Mouse (Mus musculus): ENCODE data around the gene Gm29094. TPM values are rescaled to one million over a fixed set of nuclear protein-coding genes. Genes with fewer than 3 reads are reported as not detected.

Gm29094 gene
- polyA plus RNA-seq (2012; rRNA removed): not detected in 2 replicates

DNA sequence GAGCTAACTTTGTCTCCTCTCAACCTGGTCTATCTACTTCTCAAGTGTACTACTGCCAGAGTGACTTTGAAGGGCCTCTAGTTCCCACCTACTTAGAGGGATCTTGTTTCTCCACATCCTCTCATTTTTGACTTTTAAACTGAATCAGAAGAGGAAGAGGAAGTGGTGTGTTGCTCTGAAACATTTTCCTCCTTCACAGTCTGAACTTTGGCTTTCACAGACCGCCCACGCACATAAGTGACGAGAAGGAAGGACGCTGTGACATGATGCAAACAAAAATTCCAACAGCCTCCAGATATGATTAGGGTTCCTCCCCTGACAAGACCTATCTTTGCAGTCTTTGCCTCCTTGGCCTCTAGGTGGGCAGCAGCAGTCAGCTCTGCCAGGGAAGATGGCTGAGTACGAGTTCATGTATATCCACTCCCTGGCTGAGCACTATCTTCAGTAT is at the start of gene Gm29094, which contains the start of gene Bcl2a1b:
TSS of gene Gm29094 (plus strand) at position 411 of the 448 bp plus-strand sequence.
TSS of gene Bcl2a1b (plus strand) at position 241 of the 448 bp plus-strand sequence.

DNA sequence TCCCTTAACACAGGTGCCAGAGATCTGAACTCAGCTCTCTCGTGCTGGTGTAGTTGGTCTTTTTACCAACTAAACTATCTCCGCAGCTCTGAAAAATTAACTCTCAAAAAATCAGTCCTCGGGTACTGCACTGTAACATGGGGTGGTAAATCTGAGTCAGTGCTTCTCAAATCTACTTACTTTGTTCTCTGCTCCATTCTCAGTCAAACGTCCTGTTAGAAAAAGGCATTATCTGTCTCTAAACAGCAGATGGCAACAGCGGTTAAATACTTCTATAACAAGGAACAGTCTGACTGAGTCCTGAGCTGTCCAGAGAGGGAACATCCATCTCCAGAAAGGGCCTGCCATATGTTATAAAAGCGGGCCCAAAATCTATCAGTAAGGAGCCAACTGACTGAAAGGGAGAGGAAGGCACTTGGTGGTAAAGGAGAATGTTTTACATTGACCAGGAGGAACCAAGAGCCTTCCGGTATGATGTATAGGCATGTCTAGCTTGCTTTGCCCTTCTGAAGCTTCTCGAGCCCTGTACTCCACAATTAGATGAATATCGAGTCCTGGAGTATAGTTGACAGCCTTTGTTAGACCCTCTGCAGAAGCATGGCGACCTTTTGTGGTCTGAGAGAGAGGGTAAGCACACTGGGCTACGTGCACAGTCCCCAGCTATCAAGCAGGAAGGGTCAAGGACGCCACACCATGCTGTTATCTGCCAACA is 11.3 kb downstream of the Gm29094 start, which contains the start of gene Mthfs:
TSS of gene Mthfs (plus strand) at position 324 of the 712 bp plus-strand sequence.

Other genes starting within 250 kb of the Gm29094 start
- 0.11 and 0.18 TPM in 2 replicates for gene Bcl2a1a, start 242.5 kb upstream of the Gm29094 start, polyA plus RNA-seq (2012; rRNA removed)
- not detected in 2 replicates for gene Trim43b, start 106.5 kb upstream of the Gm29094 start, polyA plus RNA-seq (2012; rRNA removed)
- gene Bcl2a1b, start 170 bp upstream of the Gm29094 start, polyA plus RNA-seq (2012; rRNA removed): 0.10 and 0.62 TPM in 2 replicates
- gene Mthfs, start 11.3 kb downstream of the Gm29094 start, polyA plus RNA-seq (2012; rRNA removed): 1.3 and 2.7 TPM in 2 replicates